Mouse (Mus musculus) embryonic facial prominence, embryonic 14.5 days (tissue): ENCODE data around the gene Eral1. TPM values are rescaled to one million over a fixed set of nuclear protein-coding genes. Genes with fewer than 3 reads are reported as not detected.

Experiments
- ATAC-seq: fragments of 200-750 bp; cut with Nextera tagmentation; 2 replicates; pipeline ENCODE4 v1.8.0; 2017; ENCODE audit warnings: low read depth, moderate number of reproducible peaks, moderate TSS enrichment
- DNase-seq: peaks from one replicate; pipeline ENCODE4 v3.0.0-alpha.2; 2015; ENCODE audit warnings: low spot score
- H3K27ac ChIP-seq: fragments of 300-500 bp; sonication (generic); replicated peaks from 2 replicates; pipeline ENCODE4 v1.5.1; 2014; ENCODE audit warnings: low read depth, mild to moderate bottlenecking, low read length, moderate library complexity
- H3K27me3 ChIP-seq: fragments of 300-500 bp; sonication (generic); replicated peaks from 2 replicates; pipeline ENCODE4 v1.6.1; 2014; ENCODE audit warnings: low read length; ENCODE audit not compliant: control insufficient read depth, insufficient read depth
- H3K36me3 ChIP-seq: fragments of 300-500 bp; sonication (generic); 2 replicates; pipeline ENCODE4 v1.6.1; 2014; ENCODE audit warnings: low read length, mixed read lengths; ENCODE audit not compliant: control insufficient read depth, insufficient read depth
- H3K4me1 ChIP-seq: fragments of 300-500 bp; sonication (generic); 2 replicates; pipeline ENCODE4 v1.6.1; 2014; ENCODE audit warnings: antibody characterized with exemption, low read length; ENCODE audit not compliant: control insufficient read depth, insufficient read depth
- H3K4me2 ChIP-seq: fragments of 300-500 bp; sonication (generic); 2 replicates; pipeline ENCODE4 v1.6.1; 2014; ENCODE audit warnings: low read depth, mild to moderate bottlenecking, low read length, moderate library complexity, mixed read lengths
- H3K4me3 ChIP-seq: fragments of 300-500 bp; sonication (generic); 2 replicates; pipeline ENCODE4 v1.5.1; 2014; ENCODE audit warnings: low read depth, mild to moderate bottlenecking, low read length
- H3K9ac ChIP-seq: fragments of 300-500 bp; sonication (generic); 2 replicates; pipeline ENCODE4 v1.6.1; 2014; ENCODE audit warnings: low read depth, mild to moderate bottlenecking, low read length, moderate library complexity, mixed read lengths
- H3K9me3 ChIP-seq: fragments of 300-500 bp; sonication (generic); 2 replicates; pipeline ENCODE4 v1.6.1; 2016; ENCODE audit warnings: low read length; ENCODE audit not compliant: control insufficient read depth
- WGBS: fragments of 180-500 bp; shearing (Covaris S2); extraction: QIAGEN DNeasy Blood & Tissue Kit; methylation state at CpG from one replicate; pipeline ENCODE4 v1.1.7; 2014; 5-methylcytosine and 5-hydroxymethylcytosine counted together
- polyA plus RNA-seq: library from polyadenylated mRNA; unstranded; fragments of >200 nt; fragmentation: Nextera tagmentation; extraction: Ambion mirVana; gene quantifications from 2 replicates; pipeline ENCODE4 v1.2.1, GENCODE M21; 2014

The Eral1 gene
- 30.9 and 32.4 TPM in 2 replicates for polyA plus RNA-seq

DNA sequence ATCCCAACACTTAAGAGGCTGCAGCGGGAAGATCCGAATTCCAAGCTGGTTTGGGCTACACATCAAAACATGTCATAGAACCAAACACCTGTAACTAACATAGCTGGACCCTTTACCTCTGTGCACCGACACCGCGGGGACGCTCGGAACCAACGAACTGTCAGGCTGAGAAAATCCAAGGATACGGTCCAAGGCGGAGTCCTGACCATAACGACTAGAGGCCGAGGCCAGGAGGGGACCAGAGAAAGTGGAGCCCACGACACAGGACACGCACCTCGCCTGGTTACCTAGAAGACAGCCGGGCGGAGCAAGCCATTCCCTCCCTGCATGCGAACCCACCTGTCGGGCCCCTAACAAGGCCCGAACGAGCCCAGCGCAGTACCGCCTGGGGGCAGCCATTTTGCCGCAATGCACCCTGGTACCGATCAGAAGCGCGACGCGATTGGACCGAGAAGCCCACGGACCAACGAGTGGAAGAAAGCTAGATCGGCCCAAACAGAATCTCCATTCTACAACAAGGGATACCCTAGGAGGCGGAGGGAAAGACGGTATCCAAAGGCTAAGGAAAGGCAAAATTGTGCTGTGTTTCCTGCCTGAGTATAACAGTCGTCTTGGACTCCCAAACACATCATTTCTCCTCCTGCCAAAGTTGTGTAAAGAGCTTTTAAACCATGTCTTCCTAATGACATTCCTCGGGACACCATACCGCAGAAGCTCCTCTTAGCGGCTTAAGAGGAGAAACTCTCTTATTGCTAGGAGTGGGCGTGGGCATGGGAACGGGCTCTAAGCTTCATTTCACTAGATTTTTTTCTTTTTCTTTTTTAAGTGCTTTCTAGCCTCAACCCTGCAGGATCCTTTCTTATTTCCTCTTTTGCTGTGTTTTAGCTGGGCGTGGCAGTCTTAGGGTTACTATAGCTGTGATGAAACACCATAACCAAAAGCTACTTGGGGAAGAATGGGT lies at the start of gene Eral1:
Eral1 (minus strand) TSS at position 423 of the 961 bp plus-strand sequence.
- Histone ChIP-seq H3K9ac (peak within 1 kb of the TSS; percentile 88), H3K27me3 (no peaks in the 10 kb centered on the region), H3K4me2 (peak within 1 kb of the TSS; percentile 85), H3K36me3 (peaks cover 28% of the 10 kb centered on the region), H3K9me3 (no peaks in the 10 kb centered on the region), H3K4me3 (peak within 1 kb of the TSS; percentile 75), H3K4me1 (peaks cover 10% of the 10 kb centered on the region), H3K27ac (peak within 1 kb of the TSS; percentile 75)
- DNase-seq (peak; percentile 95), ATAC-seq (peak; percentile 96)
- WGBS, result under 1% methylated on average over 42 of the region's 42 CpGs

DNA sequence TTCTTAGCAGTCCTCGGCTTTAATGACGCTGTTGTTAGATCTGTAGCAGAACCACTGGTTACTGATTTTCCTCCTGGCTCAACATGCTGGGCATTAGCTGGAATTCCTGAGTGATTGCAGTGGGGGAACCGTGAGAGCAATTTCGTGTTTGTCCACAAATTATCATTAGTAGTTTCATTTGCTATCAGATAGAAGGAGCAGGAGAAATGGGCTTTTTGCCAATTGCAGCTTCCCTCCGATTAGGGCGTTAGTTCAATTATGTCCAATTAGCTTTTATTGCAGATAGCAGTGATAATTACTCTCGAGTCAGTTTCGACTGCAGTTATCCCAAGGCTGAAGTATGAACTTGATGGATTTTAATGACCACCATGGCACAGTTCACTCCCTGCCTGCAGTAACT lies 49.3 kb upstream of the Eral1 start:
- ATAC-seq, result no peak

DNA sequence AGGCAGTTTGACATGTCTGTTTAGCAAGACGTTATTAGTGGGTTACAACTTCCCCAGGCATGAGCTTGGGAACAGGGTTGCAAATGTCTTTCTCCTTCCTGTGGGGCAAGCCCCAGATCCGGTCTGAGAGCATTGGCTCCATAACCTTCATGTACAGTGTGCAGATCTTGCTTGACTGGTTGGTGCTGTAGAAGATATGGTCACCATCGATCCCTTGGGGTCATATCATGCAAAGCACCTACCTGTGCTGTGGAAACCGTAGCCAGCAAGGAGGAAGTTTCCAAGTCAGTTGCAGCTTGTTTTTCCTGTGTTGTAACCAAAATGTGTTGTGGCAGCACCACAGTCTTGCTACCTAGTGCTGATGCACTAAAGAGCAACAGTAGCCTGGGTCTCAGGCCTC lies 46.6 kb upstream of the Eral1 start:
- Histone ChIP-seq H3K9ac (no peak overlapping the region), H3K4me1 (no peaks in the 10 kb centered on the region), H3K27ac (no peak overlapping the region), H3K4me2 (no peak overlapping the region), H3K9me3 (no peaks in the 10 kb centered on the region), H3K27me3 (no peaks in the 10 kb centered on the region), H3K36me3 (0 out of 2 replicates have a peak, but pooled peaks cover under 1% of the 10 kb centered on the region), H3K4me3 (no peak overlapping the region)
- ATAC-seq (no peak), DNase-seq (no peak)
- WGBS, result 77% methylated on average over 4 of the region's 4 CpGs

More for the DNA sequence above, 49.3 kb upstream of the Eral1 start:
- no peak overlapping the region for H3K27ac ChIP-seq
- DNase-seq, result no peak
- H3K27me3 ChIP-seq, result no peaks in the 10 kb centered on the region
- H3K36me3 ChIP-seq, result 0 out of 2 replicates have a peak, but pooled peaks cover 4% of the 10 kb centered on the region
- WGBS, result 76% methylated on average over 8 of the region's 8 CpGs
- H3K4me2 ChIP-seq, result no peak overlapping the region
- no peaks in the 10 kb centered on the region for H3K9me3 ChIP-seq
- no peak overlapping the region for H3K9ac ChIP-seq
- H3K4me3 ChIP-seq, result no peak overlapping the region
- H3K4me1 ChIP-seq, result no peaks in the 10 kb centered on the region

DNA sequence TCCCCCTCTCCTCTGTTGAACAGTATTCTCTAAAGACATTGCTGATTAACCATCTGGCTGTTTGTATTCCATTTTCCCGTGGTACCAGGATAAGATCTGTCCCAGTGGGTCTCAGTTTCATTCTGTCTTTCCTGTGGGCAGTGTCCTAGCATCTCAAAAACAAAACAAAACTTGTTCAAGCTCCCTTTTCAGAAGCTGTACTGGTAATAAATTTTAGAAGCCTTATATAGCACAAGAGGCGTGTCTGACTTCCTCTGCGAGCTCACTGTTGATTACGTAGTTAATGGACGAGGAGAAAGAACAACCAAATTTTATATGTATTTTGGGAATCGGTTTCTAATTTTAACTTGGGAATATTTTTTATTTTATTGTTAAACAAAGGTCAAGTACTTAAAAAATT lies 45.5 kb upstream of the Eral1 start:
- no peaks in the 10 kb centered on the region for H3K4me1 ChIP-seq
- no peak overlapping the region for H3K9ac ChIP-seq
- no peaks in the 10 kb centered on the region for H3K9me3 ChIP-seq
- ATAC-seq (no peak; the same call in 1 of the 2 replicates), DNase-seq (no peak)
- no peaks in the 10 kb centered on the region for H3K27me3 ChIP-seq
- no peak overlapping the region for H3K27ac ChIP-seq
- H3K4me3 ChIP-seq, result no peak overlapping the region
- no peaks in the 10 kb centered on the region for H3K36me3 ChIP-seq
- no peak overlapping the region for H3K4me2 ChIP-seq
- WGBS, result 73% methylated on average over 6 of the region's 6 CpGs

DNA sequence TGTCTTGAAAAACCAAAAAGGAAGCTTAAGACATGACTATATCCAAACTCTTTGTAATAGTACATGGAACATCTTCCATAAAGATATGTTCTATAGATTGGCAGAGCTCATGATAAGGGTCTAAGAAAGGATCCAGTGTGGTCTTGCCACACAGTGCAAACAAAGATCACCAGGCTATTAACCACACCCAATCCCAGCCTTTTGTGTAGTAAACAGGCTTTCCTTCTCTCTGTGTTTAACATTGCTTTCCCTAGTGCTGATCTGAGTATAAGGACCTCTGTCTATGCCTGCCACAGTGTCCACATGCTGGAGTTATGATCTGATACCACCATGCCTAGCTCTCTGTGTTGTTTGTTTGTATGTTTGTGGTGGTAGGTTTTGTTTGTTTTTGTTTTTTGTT lies 43.6 kb upstream of the Eral1 start:
- H3K4me1 ChIP-seq, result no peaks in the 10 kb centered on the region
- H3K27me3 ChIP-seq, result no peaks in the 10 kb centered on the region
- H3K4me3 ChIP-seq, result no peak overlapping the region
- no peak overlapping the region for H3K27ac ChIP-seq
- no peaks in the 10 kb centered on the region for H3K9me3 ChIP-seq
- no peak overlapping the region for H3K4me2 ChIP-seq
- H3K9ac ChIP-seq, result no peak overlapping the region
- no peak for ATAC-seq
- no peaks in the 10 kb centered on the region for H3K36me3 ChIP-seq
- DNase-seq, result no peak

DNA sequence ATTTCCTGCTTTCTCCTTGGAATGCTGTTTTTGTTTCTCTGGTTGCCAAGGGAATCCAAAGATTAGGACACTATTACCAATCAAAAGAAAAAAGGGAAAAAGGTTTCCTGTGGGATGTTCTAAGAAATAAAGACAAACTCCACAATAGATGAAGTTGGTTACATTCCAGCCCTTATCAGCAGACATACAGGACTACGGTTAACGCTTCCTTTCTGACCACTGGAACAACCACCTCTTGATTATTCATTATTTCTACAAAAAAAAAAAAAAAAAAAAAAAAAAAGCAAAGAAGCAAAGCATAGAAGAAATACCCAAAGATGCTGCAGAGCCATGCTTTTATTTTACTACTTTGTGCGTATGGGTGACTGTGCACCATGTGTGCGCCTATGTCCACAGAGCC lies 42.6 kb upstream of the Eral1 start:
- no peak overlapping the region for H3K4me2 ChIP-seq
- WGBS, result 93% methylated on average over 4 of the region's 4 CpGs
- DNase-seq, result no peak
- no peaks in the 10 kb centered on the region for H3K9me3 ChIP-seq
- H3K27ac ChIP-seq, result no peak overlapping the region
- H3K36me3 ChIP-seq, result no peaks in the 10 kb centered on the region
- no peak overlapping the region for H3K9ac ChIP-seq
- ATAC-seq, result no peak
- H3K27me3 ChIP-seq, result no peaks in the 10 kb centered on the region
- no peaks in the 10 kb centered on the region for H3K4me1 ChIP-seq
- no peak overlapping the region for H3K4me3 ChIP-seq

DNA sequence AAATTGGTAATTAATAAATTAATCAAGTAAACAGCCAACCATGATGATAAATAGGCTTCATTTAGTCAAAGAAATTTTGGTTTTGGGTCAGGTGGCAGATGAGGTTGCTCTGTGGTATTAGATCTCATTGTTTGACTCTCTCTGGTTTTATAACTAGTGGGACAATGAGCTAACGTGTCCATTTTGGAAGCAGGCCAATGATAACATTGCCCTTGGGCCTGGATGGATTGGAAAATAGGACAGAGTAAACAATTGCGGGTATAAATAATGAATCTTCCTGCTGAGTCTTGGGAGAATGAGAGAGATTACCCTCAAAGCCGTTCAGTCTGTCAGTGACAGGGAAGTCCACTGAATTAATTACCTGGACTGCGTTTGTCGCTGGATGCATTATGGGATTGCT lies 41.0 kb upstream of the Eral1 start:
- Histone ChIP-seq H3K27me3 (no peaks in the 10 kb centered on the region), H3K4me3 (no peak overlapping the region), H3K9ac (no peak overlapping the region), H3K36me3 (no peaks in the 10 kb centered on the region), H3K4me1 (peaks cover 2% of the 10 kb centered on the region; the same call in 1 of the 2 replicates), H3K9me3 (no peaks in the 10 kb centered on the region), H3K27ac (no peak overlapping the region), H3K4me2 (no peak overlapping the region)
- DNase-seq (no peak), ATAC-seq (no peak)
- WGBS, result 69% methylated on average over 5 of the region's 5 CpGs

DNA sequence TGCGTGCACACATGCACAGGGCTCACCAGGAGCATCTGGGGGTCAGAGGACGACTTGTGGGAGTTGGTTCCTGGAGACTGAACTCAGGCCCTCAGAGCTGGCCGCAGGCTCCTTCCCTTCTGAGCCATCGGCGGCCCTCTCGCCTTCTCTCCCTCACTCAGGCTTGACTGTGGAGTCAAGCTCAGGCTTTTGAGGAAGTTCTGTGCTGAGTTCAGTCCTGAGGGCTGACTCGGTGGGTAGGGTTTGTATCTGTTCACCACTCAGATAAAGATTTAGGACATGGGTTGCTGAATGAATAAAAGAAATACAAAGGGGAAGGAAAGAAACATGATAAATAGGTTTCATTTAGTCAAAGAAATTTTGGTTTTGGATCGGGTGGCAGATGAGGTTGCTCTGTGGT lies 39.7 kb upstream of the Eral1 start:
- Histone ChIP-seq H3K36me3 (no peaks in the 10 kb centered on the region), H3K9ac (no peak overlapping the region), H3K4me2 (no peak overlapping the region), H3K4me1 (peaks cover 3% of the 10 kb centered on the region; the same call in 1 of the 2 replicates), H3K27ac (no peak overlapping the region), H3K27me3 (no peaks in the 10 kb centered on the region), H3K4me3 (no peak overlapping the region), H3K9me3 (no peaks in the 10 kb centered on the region)
- 79% methylated on average over 8 of the region's 8 CpGs for WGBS
- ATAC-seq, result no peak
- DNase-seq, result no peak

DNA sequence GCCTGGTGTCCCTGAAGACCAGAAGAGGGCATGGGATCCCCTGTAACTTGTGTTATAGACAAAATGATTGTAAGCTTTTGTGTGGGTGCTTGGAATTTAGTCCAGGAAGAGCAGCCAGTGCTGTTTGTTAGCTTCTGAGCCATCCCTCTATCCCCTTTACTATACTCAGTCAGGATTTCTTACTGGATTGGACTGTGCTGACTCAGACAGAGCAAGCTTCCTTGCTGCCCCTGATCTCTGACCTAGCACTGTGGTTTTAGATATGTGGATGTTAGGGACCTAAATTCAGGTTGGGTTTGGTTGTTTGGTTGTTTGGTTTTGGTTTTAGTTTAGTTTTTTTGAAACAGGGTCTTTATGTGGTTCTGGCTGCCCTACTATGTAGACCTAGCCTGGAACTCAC lies 38.3 kb upstream of the Eral1 start:
- peaks cover 14% of the 10 kb centered on the region; the same call in 1 of the 2 replicates for H3K4me1 ChIP-seq
- no peaks in the 10 kb centered on the region for H3K9me3 ChIP-seq
- no peak overlapping the region for H3K27ac ChIP-seq
- H3K4me3 ChIP-seq, result no peak overlapping the region
- ATAC-seq (no peak), DNase-seq (no peak)
- no peak overlapping the region for H3K9ac ChIP-seq
- H3K27me3 ChIP-seq, result no peaks in the 10 kb centered on the region
- H3K36me3 ChIP-seq, result no peaks in the 10 kb centered on the region
- no peak overlapping the region for H3K4me2 ChIP-seq
